Mouse (Mus musculus) thymus, postnatal 14 days (tissue): ENCODE results near the gene Agap1.

Source experiments
- DNase-seq: peaks from one replicate; pipeline ENCODE4 v3.0.0; 2021

The Agap1 gene

DNA sequence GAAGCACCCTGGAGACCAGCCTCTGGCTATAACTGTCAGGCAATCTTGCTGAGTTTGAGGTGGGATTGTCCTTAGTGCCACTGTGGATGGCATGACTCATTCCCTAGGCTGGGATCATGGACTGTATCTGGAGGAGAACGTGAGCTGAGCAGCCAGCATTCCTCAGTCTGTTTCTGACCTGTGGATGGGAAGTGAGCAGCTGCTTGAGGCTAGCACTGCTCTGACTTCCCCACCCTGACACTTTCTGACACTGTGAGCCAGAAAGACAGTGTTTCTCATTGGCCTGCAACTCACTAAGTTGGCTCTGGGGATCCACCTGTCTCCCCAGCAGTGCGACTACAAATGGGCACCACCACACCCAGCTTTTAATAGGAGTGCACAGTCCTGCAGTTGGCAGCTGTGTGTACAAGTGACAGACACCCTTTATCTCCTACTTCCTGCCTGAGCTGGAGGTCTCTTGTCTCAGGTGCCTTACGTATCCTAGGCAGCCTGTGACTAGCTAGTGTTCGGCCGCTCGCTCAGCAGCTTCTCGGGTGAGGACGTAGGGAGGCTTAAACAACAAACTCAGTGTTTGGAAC lies 55.2 kb downstream of the Agap1 start:
- DNase-seq = no peak

DNA sequence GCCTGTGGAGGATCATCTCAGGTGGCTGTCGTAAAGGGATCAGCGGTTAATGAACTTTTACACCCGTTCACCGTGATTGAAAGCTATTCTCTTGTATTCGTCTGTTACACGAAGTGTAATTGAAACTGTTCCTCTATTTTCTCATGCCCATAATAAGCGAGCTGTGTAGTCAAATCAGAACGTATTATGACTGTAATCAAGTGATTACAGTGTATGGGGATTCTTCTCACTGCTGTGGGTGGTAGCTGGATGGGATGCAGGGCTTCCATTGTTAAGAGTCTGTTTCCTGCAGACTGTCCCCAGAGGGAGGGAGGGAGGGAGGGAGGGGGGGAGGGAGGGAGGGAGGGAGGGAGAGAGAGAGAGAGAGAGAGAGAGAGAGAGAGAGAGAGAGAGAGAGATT lies 56.1 kb downstream of the Agap1 start:
- no peak for DNase-seq

DNA sequence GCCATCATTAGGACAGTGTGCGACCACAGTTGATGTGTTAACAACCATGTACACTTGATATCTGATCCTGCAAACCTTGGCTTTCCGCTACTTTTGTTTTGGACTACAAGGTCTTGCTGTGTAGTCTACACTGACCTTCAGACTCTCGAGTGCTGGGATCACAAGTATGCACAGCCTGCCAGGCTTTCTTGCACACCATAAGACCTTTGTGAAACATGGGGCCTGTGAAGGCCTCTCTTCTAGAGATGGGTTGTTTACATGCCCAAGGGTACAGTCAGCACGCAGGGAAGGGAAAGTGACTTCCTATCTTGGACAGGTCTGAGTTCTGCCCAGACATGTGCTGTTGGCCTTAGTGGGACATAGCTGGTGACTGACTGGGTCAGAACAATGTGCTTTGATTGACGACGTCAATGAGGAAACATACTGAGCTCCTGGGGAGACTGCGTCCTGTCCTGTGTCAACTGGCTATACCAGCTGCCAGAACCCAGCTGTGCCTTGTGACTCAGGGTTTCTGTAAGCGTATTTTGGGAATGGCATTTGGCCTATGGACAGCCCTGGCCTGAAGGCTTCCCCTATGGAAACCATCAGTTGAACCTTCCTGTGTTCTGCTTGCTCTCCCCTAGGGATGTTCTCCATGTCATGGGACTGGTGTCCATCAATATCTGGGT lies 59.1 kb downstream of the Agap1 start:
- DNase-seq = no peak

DNA sequence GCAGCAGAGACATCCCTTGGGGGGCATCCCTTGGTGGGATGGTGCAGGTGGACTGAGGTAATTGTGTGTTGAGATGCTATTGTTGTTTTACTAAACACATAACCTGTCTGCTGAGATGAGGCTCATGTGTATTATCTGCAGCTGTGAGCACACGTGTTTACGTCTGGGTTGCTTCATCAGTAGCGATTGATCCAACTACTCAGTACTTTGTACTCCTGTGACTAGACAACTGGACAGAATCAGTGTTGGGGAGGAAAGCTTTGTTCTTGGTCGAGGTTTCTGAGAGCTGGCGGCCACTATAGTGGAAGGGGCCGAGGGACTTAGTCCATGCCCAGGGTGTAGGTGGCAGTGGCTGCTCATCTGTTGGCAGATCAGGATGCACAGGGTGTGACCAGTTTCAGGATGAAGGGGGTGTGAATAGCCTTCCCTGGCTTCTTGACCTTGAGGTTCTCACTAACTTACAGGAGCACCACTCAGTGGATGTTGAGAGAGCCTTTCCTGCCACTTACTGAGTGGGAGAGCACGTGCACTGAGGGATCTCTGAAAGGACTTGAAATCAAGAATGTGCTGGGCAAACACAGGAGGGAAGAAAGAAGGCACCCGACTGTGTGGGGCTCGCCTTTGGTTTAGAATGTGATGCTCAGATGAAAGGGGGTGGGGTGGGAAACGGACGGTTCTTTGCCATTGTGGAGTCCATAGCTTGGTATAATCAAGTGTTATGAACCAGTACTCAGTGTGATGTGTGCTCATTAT lies 61.4 kb downstream of the Agap1 start:
- DNase-seq = no peak

DNA sequence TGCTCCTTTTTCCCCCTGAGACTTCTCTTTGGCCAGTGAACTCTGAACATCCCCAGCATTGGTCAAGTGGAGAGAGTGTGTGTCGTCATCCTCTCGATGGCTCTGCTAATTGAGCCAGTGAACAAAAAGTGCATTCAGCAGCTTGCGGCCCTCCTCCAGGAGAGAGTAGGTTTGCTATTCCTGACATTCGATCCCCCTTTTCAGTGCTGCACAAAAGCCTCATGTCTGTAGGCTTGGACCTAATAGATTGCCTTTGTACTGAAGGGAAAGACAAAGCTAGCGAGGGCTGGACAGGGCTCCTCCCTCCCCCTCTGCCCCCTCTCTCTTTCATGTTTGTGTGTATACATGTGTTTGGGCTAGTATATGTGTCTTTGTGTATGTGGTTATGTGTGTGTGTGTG lies 63.2 kb downstream of the Agap1 start:
- no peak for DNase-seq

DNA sequence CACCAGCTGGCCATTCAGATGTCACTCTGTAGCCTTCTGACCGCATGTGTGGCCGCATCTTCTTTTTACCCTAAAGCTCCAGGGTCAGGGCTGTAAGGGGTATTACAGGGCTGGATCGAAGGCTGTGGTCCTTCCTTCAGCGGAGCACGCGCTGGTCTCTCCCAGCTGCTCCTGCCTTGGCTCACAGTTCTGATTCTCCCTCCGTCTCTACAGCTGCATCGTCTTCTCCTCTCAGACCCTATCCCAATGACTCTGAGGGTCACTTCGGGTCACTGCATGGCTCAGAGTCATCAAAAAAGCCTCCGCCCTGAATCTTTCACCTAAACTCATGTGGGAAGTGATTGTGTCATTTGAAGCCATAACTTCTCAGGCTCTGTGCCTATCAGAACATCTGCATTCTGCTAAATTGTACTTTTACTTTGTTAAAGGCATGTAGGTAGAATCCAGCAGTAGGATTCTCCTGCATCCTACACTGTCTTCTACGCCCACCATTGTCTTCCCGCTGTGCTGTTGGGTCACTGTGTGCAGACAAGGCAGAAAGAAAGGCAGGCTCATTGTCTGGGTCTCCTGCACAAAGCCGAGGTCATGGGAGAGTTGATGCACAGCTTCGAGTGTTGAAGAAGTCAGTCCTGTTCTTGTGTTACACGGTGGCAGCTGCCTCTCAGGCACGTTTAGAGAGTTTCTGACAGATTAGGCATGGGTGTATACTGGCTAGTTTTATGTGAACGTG lies 65.5 kb downstream of the Agap1 start:
- DNase-seq = no peak

DNA sequence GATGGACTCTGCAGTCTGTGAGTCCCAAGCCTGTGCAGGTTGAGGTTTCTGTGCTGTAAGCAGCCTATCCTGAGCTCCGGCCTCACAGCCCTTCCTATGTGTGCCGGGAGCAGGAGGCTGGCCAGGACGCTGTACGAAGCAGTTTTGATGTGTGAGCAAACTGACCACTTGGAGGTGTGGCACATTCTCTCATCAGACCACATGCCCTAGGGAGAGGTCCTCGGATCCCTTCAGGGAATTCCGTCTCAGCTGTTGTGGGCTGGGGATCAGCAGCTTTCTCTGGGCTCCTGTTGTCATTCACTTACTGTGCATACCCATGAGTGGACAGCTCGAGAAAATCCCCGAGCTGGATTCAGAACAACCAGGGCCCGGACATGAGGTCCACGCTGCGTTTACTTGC lies 66.8 kb downstream of the Agap1 start:
- no peak for DNase-seq

DNA sequence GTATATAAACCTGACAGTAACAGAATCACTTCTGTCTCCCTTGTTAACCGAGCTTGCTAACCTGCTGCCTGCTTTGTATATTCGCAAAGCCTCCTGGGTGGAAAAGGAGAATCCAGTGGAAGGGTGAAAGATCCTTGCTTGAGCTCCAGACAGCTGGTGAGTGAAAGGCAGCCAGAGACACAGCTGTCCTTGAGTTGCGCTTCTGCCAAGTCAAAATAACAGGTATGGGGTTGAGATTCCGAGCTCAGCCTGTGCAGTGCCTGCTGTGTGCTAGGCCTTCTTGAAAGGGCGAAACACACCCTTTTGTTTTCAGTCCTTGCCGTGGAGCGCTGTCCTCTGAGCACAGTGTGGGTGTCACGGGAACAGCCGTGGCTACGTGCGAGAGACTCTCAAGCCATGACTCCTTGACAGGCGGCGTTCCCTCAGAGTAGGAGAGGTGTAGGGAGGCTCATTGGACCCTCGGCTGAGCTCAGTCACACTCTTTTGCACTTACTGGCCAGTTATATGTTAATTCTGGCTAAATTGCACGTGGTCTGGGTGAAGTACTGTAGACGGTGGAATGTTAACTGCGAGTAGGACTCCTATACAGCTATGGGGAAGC lies 67.4 kb downstream of the Agap1 start:
- no peak for DNase-seq

DNA sequence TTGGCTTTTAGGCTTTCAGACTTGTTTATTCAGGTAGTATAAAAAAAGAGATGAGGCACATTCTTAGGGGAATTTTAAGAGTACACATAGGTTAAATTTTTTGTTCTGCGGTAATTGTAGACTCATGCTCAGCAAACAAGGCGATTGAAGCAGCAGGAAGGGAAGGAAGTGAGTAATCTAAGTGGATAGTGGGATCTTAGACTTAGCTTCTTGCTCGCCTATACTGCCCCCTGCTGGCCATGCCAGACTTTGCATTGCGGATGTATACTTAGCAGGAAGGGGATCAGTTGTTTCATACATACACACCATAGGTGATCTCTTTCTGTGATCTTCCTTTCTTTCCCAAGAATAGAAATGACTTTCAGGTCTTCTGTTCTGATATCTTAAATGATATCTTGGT lies 69.8 kb downstream of the Agap1 start:
- DNase-seq = peak; percentile 80

DNA sequence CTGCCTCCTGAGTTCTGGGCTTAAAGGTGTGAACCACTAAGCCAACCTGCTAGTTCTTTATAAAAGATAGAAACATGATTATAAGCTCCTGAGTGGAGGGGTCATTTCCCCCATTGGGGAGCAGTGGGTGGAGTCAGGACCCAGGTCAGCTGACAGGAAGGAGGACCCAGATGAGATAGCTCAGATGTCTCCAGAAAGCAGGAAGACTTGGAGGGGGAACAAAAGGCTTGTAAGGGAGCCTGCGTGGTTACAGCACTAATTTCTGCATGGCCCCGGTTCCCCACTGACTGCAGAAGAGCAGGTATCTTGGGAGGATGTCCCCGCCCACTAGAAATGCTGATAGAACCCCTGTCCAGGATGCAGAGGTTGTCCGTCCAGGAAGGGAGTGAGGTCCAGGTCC lies 70.4 kb downstream of the Agap1 start:
- no peak for DNase-seq

DNA sequence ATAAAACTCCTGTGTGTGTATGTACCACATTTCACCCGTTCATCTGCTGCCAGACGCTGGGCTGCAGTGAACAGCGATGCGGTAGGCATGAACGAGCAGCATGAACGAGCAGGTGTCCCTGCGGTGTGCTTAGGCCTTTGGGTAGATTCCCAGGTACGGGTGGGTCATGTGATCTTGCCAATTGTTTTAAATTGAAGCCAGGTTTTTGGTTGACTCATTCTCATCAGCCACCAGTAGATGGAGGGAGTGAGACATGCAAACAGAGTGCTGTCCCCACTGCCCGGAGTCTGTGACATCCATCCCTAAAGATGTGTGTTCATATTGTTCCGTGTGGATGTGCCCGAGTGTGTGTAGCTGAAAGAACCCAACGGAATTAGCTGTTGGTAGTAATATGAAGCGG lies 71.2 kb downstream of the Agap1 start:
- DNase-seq = no peak

DNA sequence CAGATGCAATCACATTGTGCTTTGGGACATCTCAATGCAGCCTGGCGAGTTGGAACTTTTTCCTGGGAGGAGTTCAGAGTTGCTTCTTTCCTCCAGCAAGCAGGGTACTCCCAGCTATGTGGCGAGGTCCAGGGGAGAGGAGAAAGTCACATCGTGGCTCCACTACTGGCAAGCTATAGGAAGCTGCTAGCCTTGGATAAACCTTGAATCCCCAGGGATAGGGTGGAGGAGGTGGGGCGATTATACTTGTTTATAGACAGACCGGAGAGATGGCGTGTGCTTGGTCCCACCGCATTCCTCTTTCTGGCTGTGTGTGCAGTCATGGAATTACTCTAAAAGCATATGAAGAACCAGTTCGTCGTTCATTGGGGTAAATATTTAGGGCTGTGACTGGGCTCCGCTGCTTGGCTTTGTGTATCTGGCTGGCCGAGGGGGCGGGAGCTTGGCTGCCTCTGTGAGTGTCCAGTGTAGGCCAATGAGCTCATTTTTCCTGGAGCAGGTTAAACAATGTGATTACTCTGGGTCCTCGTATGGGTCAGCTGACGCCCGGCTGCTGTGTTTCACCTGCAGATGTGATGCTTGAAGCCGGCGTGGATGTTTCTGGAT lies 74.2 kb downstream of the Agap1 start:
- DNase-seq = no peak

DNA sequence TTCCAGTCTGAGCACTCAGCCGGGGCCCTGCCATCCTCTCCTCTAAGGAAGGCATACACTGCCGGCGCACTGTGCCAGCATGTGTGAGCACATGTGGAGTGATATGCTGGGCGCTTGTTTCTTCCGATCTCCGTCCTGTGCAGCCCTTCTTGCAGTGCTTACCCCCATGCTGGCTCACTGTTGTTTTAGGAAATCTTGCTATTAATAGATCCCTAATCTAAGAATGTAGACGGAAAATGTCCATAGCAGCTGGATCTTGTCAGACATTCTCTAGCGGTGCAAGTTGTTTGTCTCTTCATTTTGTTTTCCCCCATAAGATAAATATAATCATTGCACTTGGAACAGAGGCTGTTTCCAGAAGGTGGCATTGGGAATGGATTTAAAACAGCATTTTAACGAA lies 79.1 kb downstream of the Agap1 start:
- no peak for DNase-seq

DNA sequence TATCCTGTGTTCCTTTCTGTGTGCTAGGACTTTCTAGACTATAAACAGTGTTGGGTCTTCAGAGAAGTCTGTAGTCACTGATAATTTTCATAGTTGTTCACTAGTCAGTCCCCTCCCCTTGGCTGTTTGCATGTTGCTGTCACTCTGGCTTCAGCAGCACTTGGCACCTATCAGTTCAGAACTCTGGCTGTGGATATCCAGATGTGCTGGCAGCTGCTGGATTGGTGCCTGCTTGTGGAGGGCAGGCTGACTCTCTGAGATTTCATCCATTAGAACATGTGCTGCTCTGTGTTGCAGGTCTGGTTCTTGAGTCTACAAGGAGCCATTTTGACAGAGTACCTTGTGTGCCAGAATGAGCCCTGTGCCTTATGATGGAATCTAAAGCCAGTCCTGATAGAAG lies 80.6 kb downstream of the Agap1 start:
- DNase-seq = no peak

DNA sequence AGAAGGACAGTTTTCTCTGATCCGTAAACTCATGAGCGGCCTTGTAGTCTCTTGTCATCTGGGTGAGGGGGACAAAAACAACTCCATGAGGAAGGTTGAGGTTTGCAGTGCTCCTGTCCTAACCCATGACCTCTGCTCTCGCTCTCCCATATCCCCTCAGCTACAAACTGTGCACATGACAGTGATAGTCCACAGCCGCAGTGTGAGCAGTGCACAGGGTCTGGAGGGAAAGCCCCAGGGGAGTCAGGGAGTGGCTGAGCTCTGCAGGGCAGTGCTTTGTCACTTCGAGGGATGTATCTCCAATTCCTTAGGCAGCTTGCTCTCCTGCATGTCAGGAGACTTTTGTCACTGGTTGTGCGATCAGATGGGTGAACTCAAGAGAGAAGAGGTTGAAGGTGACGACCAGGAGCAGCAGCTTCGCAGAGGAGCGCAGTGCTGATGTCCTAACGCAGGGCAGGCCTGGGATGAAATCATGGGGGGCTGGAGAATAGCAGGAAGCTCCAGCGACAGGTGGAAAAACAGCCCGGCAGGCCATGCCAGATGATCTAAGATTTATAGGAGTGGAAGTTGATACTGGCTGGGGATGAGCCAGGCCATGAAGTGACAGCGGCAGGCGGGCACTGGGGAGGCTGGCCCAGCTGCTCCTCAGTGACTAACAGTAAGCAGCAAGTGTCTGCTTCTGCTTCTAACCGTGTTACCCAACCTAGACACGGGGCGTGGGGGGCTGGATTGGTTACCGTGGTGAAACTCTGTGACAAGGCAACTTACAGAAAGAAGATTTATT lies 83.7 kb downstream of the Agap1 start:
- no peak for DNase-seq

DNA sequence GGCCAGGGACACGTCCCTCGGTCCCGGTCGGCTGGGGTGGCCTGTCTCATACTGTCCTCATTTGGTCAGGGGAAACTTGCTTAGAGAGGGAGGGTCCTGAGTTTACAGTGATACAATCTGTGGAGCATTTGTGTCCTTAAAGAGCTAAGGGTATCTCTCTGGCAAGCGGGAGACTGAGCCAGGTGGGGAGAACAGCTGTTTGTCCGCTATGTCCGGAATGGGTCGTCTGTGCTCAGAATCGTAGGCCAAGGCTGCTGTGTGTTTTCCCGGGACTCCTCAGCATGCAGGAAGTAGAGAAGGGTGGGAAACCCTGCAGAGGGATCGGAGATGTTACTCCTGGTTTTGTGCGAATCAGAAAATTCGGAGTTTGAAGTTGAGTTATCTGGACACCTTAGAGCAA lies 84.5 kb downstream of the Agap1 start:
- DNase-seq = no peak

DNA sequence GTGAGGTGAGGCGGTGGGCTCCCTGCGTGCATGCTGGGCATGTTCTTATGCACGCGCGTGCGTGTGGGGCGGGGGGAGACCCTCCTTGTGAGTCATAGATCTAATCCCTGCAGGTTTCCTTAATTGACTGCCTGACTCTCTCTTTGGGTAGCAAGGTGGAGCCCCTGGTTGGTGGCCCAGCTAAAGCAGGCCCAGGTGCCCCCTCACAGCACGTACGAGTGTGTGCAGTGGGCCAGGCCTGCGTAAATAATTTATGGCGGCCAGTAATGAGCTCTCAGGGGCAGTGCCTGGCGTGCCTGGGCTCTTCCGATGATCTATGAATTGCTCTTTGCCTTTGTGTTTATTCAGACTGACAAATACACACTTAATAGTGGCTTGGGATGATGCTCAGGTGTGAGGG lies 86.5 kb downstream of the Agap1 start:
- DNase-seq = no peak

DNA sequence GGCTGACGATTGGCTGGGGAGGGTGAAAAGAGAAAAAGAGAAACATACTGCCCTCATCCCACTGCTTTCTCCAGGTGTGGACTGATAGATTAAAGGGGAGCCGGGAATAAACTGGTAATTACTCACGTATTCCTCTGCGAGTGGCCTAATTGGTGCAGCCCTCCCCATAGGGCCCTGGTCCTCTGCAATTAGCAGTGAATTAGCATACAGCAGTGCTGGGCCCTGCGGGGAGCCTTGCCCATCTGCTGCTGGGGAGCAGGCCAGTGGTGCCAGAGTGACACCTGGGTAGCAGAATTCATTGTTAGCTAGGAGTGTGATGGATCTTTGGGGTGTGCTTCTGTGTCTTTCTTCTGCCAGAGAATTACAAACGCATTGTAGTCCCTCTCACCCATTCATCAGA lies 87.9 kb downstream of the Agap1 start:
- DNase-seq = no peak

DNA sequence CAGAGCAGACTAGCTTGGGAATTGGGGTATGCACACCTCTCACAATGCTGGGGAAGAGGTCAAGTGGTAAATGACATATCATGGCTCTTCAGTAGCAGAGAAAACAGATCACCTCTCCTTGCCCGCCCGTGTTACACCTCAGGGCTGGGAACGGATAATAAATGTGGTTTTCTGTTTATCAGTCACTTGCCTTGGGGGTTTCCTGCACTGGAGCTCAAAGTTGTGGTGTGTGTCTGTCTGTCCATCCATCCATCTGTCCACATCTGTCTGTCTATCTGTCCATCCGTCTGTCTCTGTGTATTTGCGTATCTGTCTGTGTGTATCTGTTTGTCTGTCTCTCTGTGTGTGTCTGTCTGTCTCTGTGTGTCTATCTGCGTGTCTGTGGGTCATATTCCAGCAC lies 88.7 kb downstream of the Agap1 start:
- no peak for DNase-seq

DNA sequence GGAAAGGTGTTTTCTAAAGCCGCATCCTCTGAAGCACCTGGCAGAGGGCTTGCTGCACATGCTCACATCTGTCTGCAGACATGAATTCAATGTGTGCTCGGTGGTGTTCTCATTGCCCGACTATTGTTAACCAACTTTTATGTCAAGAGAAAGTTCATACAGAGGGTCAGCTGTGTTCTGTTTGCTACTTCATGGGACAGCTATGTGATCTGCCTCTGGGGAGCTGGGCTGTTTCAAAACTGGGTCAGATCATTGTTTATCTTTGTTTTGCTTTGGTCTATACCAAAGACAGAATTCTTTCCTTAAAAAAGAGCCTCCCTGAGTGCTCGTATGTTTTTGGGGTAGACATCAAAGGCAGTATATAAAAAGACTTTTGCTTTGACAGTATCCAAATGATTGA lies 89.5 kb downstream of the Agap1 start:
- no peak for DNase-seq

DNA sequence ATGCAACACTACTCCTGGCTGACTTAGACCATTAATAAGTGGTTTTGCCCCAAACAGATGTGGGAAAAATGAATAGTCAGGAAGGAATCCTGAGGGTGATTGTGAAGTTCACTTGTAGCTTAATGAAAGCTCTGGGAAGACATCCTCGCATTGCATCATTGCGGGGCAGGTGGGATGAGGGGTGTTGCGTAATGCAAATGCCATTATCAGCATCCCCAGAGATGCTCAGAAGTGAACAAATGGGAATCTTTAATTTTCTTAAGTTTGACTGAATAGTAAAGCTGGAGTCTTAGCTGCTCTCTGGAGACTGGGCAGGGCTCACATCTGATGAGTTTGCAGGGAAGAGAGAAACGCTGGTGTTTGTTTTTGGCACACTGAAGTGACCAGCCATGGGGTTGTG lies 90.5 kb downstream of the Agap1 start:
- no peak for DNase-seq
